Mouse (Mus musculus): ENCODE data around the gene Ccser1. TPM values are rescaled to one million over a fixed set of nuclear protein-coding genes. Genes with fewer than 3 reads are reported as not detected.
"Not testable (repeated sequence)": the region's sequence is repeated elsewhere in the genome, so short reads cannot be mapped to it uniquely, and the experiment has no call there.

Ccser1 gene
- polyA plus RNA-seq, 1 experiment from 2014 or later, result 6.7 TPM

GRCm38 (mm10) chr6:61240618-61241017, 60.5 kb downstream of the Ccser1 start:
- Histone ChIP-seq H3K4me3 (ENCODE audit: low read length) (no peak overlapping the region), H3K36me3 (ENCODE audit: control insufficient read depth, insufficient read depth, low read length) (no peaks in the 10 kb centered on the region), H3K9me3 (ENCODE audit: control insufficient read depth, low read length) (no peaks in the 10 kb centered on the region), H3K27ac (ENCODE audit: low read length) (no peak overlapping the region), H3K4me1 (replicated peaks; ENCODE audit: control insufficient read depth, insufficient read depth, low read length) (no peaks in the 10 kb centered on the region), H3K9ac (ENCODE audit: low read length) (no peak overlapping the region), H3K4me2 (ENCODE audit: low read depth, low read length) (no peak overlapping the region), H3K27me3 (ENCODE audit: control insufficient read depth, insufficient read depth, low read depth, low read length) (no peaks in the 10 kb centered on the region)
- 54% methylated on average over 2 of the region's 2 CpGs for WGBS
- ATAC-seq (ENCODE audit: low read depth), result no peak

- Histone ChIP-seq H3K4me1 (replicated peaks; ENCODE audit: control insufficient read depth, insufficient read depth, low read length) (no peaks in the 10 kb centered on the region; the same call in 1 of the 2 replicates), H3K9ac (ENCODE audit: low read length) (no peak overlapping the region), H3K27ac (ENCODE audit: low read length) (no peak overlapping the region), H3K9me3 (ENCODE audit: control insufficient read depth, low read length) (no peaks in the 10 kb centered on the region), H3K36me3 (ENCODE audit: control insufficient read depth, insufficient read depth, low read length) (no peaks in the 10 kb centered on the region), H3K4me3 (ENCODE audit: low read length) (no peak overlapping the region), H3K4me2 (ENCODE audit: low read depth, low read length) (no peak overlapping the region), H3K27me3 (ENCODE audit: control insufficient read depth, insufficient read depth, low read depth, low read length) (no peaks in the 10 kb centered on the region)
- no peak for ATAC-seq (ENCODE audit: low read depth)
- 75% methylated on average over 3 of the region's 3 CpGs for WGBS
Observed at GRCm38 (mm10) chr6:61242556-61242955, 62.4 kb downstream of the Ccser1 start.

- Histone ChIP-seq H3K27ac (ENCODE audit: low read length) (no peak overlapping the region), H3K9me3 (ENCODE audit: control insufficient read depth, low read length) (no peaks in the 10 kb centered on the region), H3K4me3 (ENCODE audit: low read length) (no peak overlapping the region), H3K9ac (ENCODE audit: low read length) (no peak overlapping the region), H3K4me1 (replicated peaks; ENCODE audit: control insufficient read depth, insufficient read depth, low read length) (no peaks in the 10 kb centered on the region; the same call in 1 of the 2 replicates), H3K27me3 (ENCODE audit: control insufficient read depth, insufficient read depth, low read depth, low read length) (no peaks in the 10 kb centered on the region), H3K4me2 (ENCODE audit: low read depth, low read length) (no peak overlapping the region), H3K36me3 (ENCODE audit: control insufficient read depth, insufficient read depth, low read length) (no peaks in the 10 kb centered on the region)
- 46% methylated on average over 4 of the region's 4 CpGs for WGBS
- ATAC-seq (ENCODE audit: low read depth), result no peak
Observed at GRCm38 (mm10) chr6:61246523-61246922, 66.4 kb downstream of the Ccser1 start.

- H3K9ac ChIP-seq (ENCODE audit: low read length), result no peak overlapping the region
- H3K4me3 ChIP-seq (ENCODE audit: low read length), result no peak overlapping the region
- H3K4me2 ChIP-seq (ENCODE audit: low read depth, low read length), result no peak overlapping the region
- no peak overlapping the region for H3K27ac ChIP-seq (ENCODE audit: low read length)
- ATAC-seq (ENCODE audit: low read depth), result no peak
- 72% methylated on average over 4 of the region's 4 CpGs for WGBS
- H3K27me3 ChIP-seq (ENCODE audit: control insufficient read depth, insufficient read depth, low read depth, low read length), result no peaks in the 10 kb centered on the region
- H3K4me1 ChIP-seq (replicated peaks; ENCODE audit: control insufficient read depth, insufficient read depth, low read length), result no peaks in the 10 kb centered on the region; the same call in 1 of the 2 replicates
- H3K9me3 ChIP-seq (ENCODE audit: control insufficient read depth, low read length), result no peaks in the 10 kb centered on the region
- no peaks in the 10 kb centered on the region for H3K36me3 ChIP-seq (ENCODE audit: control insufficient read depth, insufficient read depth, low read length)
Observed at GRCm38 (mm10) chr6:61247842-61248472, 67.8 kb downstream of the Ccser1 start.

- 75% methylated on average over 2 of the region's 2 CpGs for WGBS
- Histone ChIP-seq H3K4me2 (ENCODE audit: low read depth, low read length) (no peak overlapping the region), H3K36me3 (ENCODE audit: control insufficient read depth, insufficient read depth, low read length) (no peaks in the 10 kb centered on the region), H3K9ac (ENCODE audit: low read length) (no peak overlapping the region), H3K9me3 (ENCODE audit: control insufficient read depth, low read length) (no peaks in the 10 kb centered on the region), H3K4me3 (ENCODE audit: low read length) (no peak overlapping the region), H3K27ac (ENCODE audit: low read length) (no peak overlapping the region), H3K4me1 (replicated peaks; ENCODE audit: control insufficient read depth, insufficient read depth, low read length) (no peaks in the 10 kb centered on the region; the same call in 1 of the 2 replicates), H3K27me3 (ENCODE audit: control insufficient read depth, insufficient read depth, low read depth, low read length) (no peaks in the 10 kb centered on the region)
- no peak for ATAC-seq (ENCODE audit: low read depth)
Observed at GRCm38 (mm10) chr6:61248700-61249099, 68.6 kb downstream of the Ccser1 start.

- Histone ChIP-seq H3K27ac (ENCODE audit: low read length) (no peak overlapping the region), H3K36me3 (ENCODE audit: control insufficient read depth, insufficient read depth, low read length) (no peaks in the 10 kb centered on the region), H3K9me3 (ENCODE audit: control insufficient read depth, low read length) (no peaks in the 10 kb centered on the region), H3K4me1 (replicated peaks; ENCODE audit: control insufficient read depth, insufficient read depth, low read length) (no peaks in the 10 kb centered on the region; the same call in 1 of the 2 replicates), H3K9ac (ENCODE audit: low read length) (no peak overlapping the region), H3K27me3 (ENCODE audit: control insufficient read depth, insufficient read depth, low read depth, low read length) (no peaks in the 10 kb centered on the region), H3K4me2 (ENCODE audit: low read depth, low read length) (no peak overlapping the region), H3K4me3 (ENCODE audit: low read length) (no peak overlapping the region)
- ATAC-seq (ENCODE audit: low read depth), result no peak
- 70% methylated on average over 1 of the region's 1 CpGs for WGBS
Observed at GRCm38 (mm10) chr6:61251232-61251631, 71.1 kb downstream of the Ccser1 start.

- no peak overlapping the region for H3K27ac ChIP-seq (ENCODE audit: low read length)
- no peaks in the 10 kb centered on the region for H3K4me1 ChIP-seq (replicated peaks; ENCODE audit: control insufficient read depth, insufficient read depth, low read length)
- no peak for ATAC-seq (ENCODE audit: low read depth)
- H3K27me3 ChIP-seq (ENCODE audit: control insufficient read depth, insufficient read depth, low read depth, low read length), result no peaks in the 10 kb centered on the region
- no peak overlapping the region for H3K9ac ChIP-seq (ENCODE audit: low read length)
- no peak overlapping the region for H3K4me3 ChIP-seq (ENCODE audit: low read length)
- H3K9me3 ChIP-seq (ENCODE audit: control insufficient read depth, low read length), result no peaks in the 10 kb centered on the region
- H3K36me3 ChIP-seq (ENCODE audit: control insufficient read depth, insufficient read depth, low read length), result no peaks in the 10 kb centered on the region
- WGBS, result 70% methylated on average over 7 of the region's 7 CpGs
- no peak overlapping the region for H3K4me2 ChIP-seq (ENCODE audit: low read depth, low read length)
Observed at GRCm38 (mm10) chr6:61252912-61253311, 72.8 kb downstream of the Ccser1 start.

- H3K4me3 ChIP-seq (ENCODE audit: low read length), result not testable (repeated sequence)
Observed at GRCm38 (mm10) chr6:61255874-61256273, 75.8 kb downstream of the Ccser1 start.

GRCm38 (mm10) chr6:61258847-61259634, 78.9 kb downstream of the Ccser1 start:
- ATAC-seq (ENCODE audit: low read depth), result no peak
- peaks cover 12% of the 10 kb centered on the region; the same call in 1 of the 2 replicates for H3K4me1 ChIP-seq (replicated peaks; ENCODE audit: control insufficient read depth, insufficient read depth, low read length)
- H3K9ac ChIP-seq (ENCODE audit: low read length), result no peak overlapping the region
- H3K4me2 ChIP-seq (ENCODE audit: low read depth, low read length), result no peak overlapping the region
- no peaks in the 10 kb centered on the region for H3K27me3 ChIP-seq (ENCODE audit: control insufficient read depth, insufficient read depth, low read depth, low read length)
- 48% methylated on average over 10 of the region's 10 CpGs for WGBS
- no peaks in the 10 kb centered on the region for H3K9me3 ChIP-seq (ENCODE audit: control insufficient read depth, low read length)
- no peaks in the 10 kb centered on the region for H3K36me3 ChIP-seq (ENCODE audit: control insufficient read depth, insufficient read depth, low read length)
- no peak overlapping the region for H3K4me3 ChIP-seq (ENCODE audit: low read length)
- no peak overlapping the region for H3K27ac ChIP-seq (ENCODE audit: low read length)

More at GRCm38 (mm10) chr6:61255874-61256273, 75.8 kb downstream of the Ccser1 start:
- H3K36me3 ChIP-seq (ENCODE audit: control insufficient read depth, insufficient read depth, low read length); H3K9ac ChIP-seq (ENCODE audit: low read length); H3K4me1 ChIP-seq (replicated peaks; ENCODE audit: control insufficient read depth, insufficient read depth, low read length); ATAC-seq (ENCODE audit: low read depth); H3K4me2 ChIP-seq (ENCODE audit: low read depth, low read length); H3K27ac ChIP-seq (ENCODE audit: low read length); H3K27me3 ChIP-seq (ENCODE audit: control insufficient read depth, insufficient read depth, low read depth, low read length); H3K9me3 ChIP-seq (ENCODE audit: control insufficient read depth, low read length): not testable (repeated sequence)
- no CpG with 5 or more reads among the region's 1 CpGs for WGBS
